Mouse (Mus musculus): ENCODE measurements around the gene Hoxb8. TPM values are rescaled to one million over a fixed set of nuclear protein-coding genes. Genes with fewer than 3 reads are reported as not detected.

The Hoxb8 gene
- polyA plus RNA-seq, 1 experiment, result 0.05 TPM

GRCm38 (mm10) chr11:96301837-96302236 lies 20.1 kb downstream of the Hoxb8 start:
- no peaks in the 10 kb centered on the region for H3K36me3 ChIP-seq (ENCODE audit: control insufficient read depth, insufficient read depth)
- H3K79me2 ChIP-seq (ENCODE audit: control insufficient read depth, insufficient read depth), result no peaks in the 10 kb centered on the region
- no peak overlapping the region for H3K4me2 ChIP-seq (ENCODE audit: low read depth)
- H3ac ChIP-seq (ENCODE audit: control insufficient read depth, insufficient read length), result no peak overlapping the region
- peaks cover 94% of the 10 kb centered on the region for H3K27me3 ChIP-seq (ENCODE audit: control insufficient read depth, insufficient read depth, insufficient read length)
- H3K4me3 ChIP-seq, result no peak overlapping the region
- TF ChIP-seq POLR2AphosphoS2 (IDR thresholded peaks at IDR 0.05; ENCODE audit: insufficient read length, low read depth) (no peak), E2F4 (IDR thresholded peaks at IDR 0.05; ENCODE audit: insufficient read depth) (no peak), TCF12 (IDR thresholded peaks at IDR 0.05; ENCODE audit: insufficient read depth, poor library complexity, severe bottlenecking) (no peak), REST (IDR thresholded peaks at IDR 0.05; ENCODE audit: insufficient read depth, insufficient read length) (no peak)

GRCm38 (mm10) chr11:96302381-96303150 lies 20.9 kb downstream of the Hoxb8 start:
- Histone ChIP-seq H3K4me2 (ENCODE audit: low read depth) (no peak overlapping the region), H3ac (ENCODE audit: control insufficient read depth, insufficient read length) (no peak overlapping the region), H3K36me3 (ENCODE audit: control insufficient read depth, insufficient read depth) (no peaks in the 10 kb centered on the region), H3K79me2 (ENCODE audit: control insufficient read depth, insufficient read depth) (no peaks in the 10 kb centered on the region), H3K4me3 (no peak overlapping the region), H3K27me3 (ENCODE audit: control insufficient read depth, insufficient read depth, insufficient read length) (peaks cover 89% of the 10 kb centered on the region)
- TF ChIP-seq MYOD1 (IDR thresholded peaks at IDR 0.05; ENCODE audit: control insufficient read depth in 1 of 3, insufficient read length in 2 of 3, low read depth in 2 of 3) (no peak), CEBPB (IDR thresholded peaks at IDR 0.05; ENCODE audit: insufficient read depth, poor library complexity, severe bottlenecking) (no peak), SRF (IDR thresholded peaks at IDR 0.05; ENCODE audit: control insufficient read depth, insufficient read length, low read depth) (no peak), MYOG (IDR thresholded peaks at IDR 0.05; ENCODE audit: control insufficient read depth in 1 of 3, insufficient read depth in 1 of 3, insufficient read length in 2 of 3, low read depth in 2 of 3) (no peak), USF1 (IDR thresholded peaks at IDR 0.05; ENCODE audit: low read depth) (no peak), TCF3 (IDR thresholded peaks at IDR 0.05; ENCODE audit: insufficient read length, low read depth) (no peak), MAX (IDR thresholded peaks at IDR 0.05; ENCODE audit: low read depth) (no peak), REST (IDR thresholded peaks at IDR 0.05; ENCODE audit: insufficient read depth, insufficient read length) (no peak), POLR2A (IDR thresholded peaks at IDR 0.05; ENCODE audit: insufficient read length, low read depth) (no peak), TCF12 (IDR thresholded peaks at IDR 0.05; ENCODE audit: insufficient read depth, poor library complexity, severe bottlenecking) (no peak), POLR2AphosphoS2 (IDR thresholded peaks at IDR 0.05; ENCODE audit: insufficient read length, low read depth) (no peak)

- Histone ChIP-seq H3ac (ENCODE audit: control insufficient read depth, insufficient read length) (no peak within 1 kb of the TSS), H3K4me2 (ENCODE audit: low read depth) (peak within 1 kb of the TSS; percentile 18), H3K36me3 (ENCODE audit: control insufficient read depth, insufficient read depth) (no peaks in the 10 kb centered on the region), H3K79me2 (ENCODE audit: control insufficient read depth, insufficient read depth) (no peaks in the 10 kb centered on the region), H3K4me3 (no peak within 1 kb of the TSS), H3K27me3 (ENCODE audit: control insufficient read depth, insufficient read depth, insufficient read length) (peaks cover 80% of the 10 kb centered on the region)
- TF ChIP-seq REST (IDR thresholded peaks at IDR 0.05; ENCODE audit: insufficient read depth, insufficient read length) (no peak), USF1 (IDR thresholded peaks at IDR 0.05; ENCODE audit: low read depth) (no peak), MAX (IDR thresholded peaks at IDR 0.05; ENCODE audit: low read depth) (no peak), MYOD1 (IDR thresholded peaks at IDR 0.05; ENCODE audit: control insufficient read depth in 1 of 3, insufficient read length in 2 of 3, low read depth in 2 of 3) (no peak), CEBPB (IDR thresholded peaks at IDR 0.05; ENCODE audit: insufficient read depth, poor library complexity, severe bottlenecking) (no peak), POLR2AphosphoS2 (IDR thresholded peaks at IDR 0.05; ENCODE audit: insufficient read length, low read depth) (no peak), TCF3 (IDR thresholded peaks at IDR 0.05; ENCODE audit: insufficient read length, low read depth) (no peak), MYOG (IDR thresholded peaks at IDR 0.05; ENCODE audit: control insufficient read depth in 1 of 3, insufficient read depth in 1 of 3, insufficient read length in 2 of 3, low read depth in 2 of 3) (no peak), TCF12 (IDR thresholded peaks at IDR 0.05; ENCODE audit: insufficient read depth, poor library complexity, severe bottlenecking) (no peak), SRF (IDR thresholded peaks at IDR 0.05; ENCODE audit: control insufficient read depth, insufficient read length, low read depth) (no peak)
Measured at GRCm38 (mm10) chr11:96303151-96304099, 21.7 kb downstream of the Hoxb8 start, which contains the start of gene Hoxb5. Gene Hoxb5, plus strand, starts transcription at chr11:96303336.

GRCm38 (mm10) chr11:96304381-96305195 lies 22.9 kb downstream of the Hoxb8 start:
- TF ChIP-seq TCF3 (IDR thresholded peaks at IDR 0.05; ENCODE audit: insufficient read length, low read depth) (no peak), MYOD1 (IDR thresholded peaks at IDR 0.05; ENCODE audit: control insufficient read depth in 1 of 3, insufficient read length in 2 of 3, low read depth in 2 of 3) (no peak), TCF12 (IDR thresholded peaks at IDR 0.05; ENCODE audit: insufficient read depth, poor library complexity, severe bottlenecking) (no peak), REST (IDR thresholded peaks at IDR 0.05; ENCODE audit: insufficient read depth, insufficient read length) (no peak), MYOG (IDR thresholded peaks at IDR 0.05; ENCODE audit: control insufficient read depth in 1 of 3, insufficient read depth in 1 of 3, insufficient read length in 2 of 3, low read depth in 2 of 3) (no peak), MAX (IDR thresholded peaks at IDR 0.05; ENCODE audit: low read depth) (no peak), POLR2A (IDR thresholded peaks at IDR 0.05; ENCODE audit: insufficient read length, low read depth) (no peak), POLR2AphosphoS2 (IDR thresholded peaks at IDR 0.05; ENCODE audit: insufficient read length, low read depth) (no peak), SRF (IDR thresholded peaks at IDR 0.05; ENCODE audit: control insufficient read depth, insufficient read length, low read depth) (no peak), CEBPB (IDR thresholded peaks at IDR 0.05; ENCODE audit: insufficient read depth, poor library complexity, severe bottlenecking) (no peak), USF1 (IDR thresholded peaks at IDR 0.05; ENCODE audit: low read depth) (no peak), E2F4 (IDR thresholded peaks at IDR 0.05; ENCODE audit: insufficient read depth) (no peak)
- Histone ChIP-seq H3K27me3 (ENCODE audit: control insufficient read depth, insufficient read depth, insufficient read length) (peaks cover 79% of the 10 kb centered on the region), H3K36me3 (ENCODE audit: control insufficient read depth, insufficient read depth) (no peaks in the 10 kb centered on the region), H3K4me2 (ENCODE audit: low read depth) (no peak overlapping the region), H3K79me2 (ENCODE audit: control insufficient read depth, insufficient read depth) (no peaks in the 10 kb centered on the region), H3ac (ENCODE audit: control insufficient read depth, insufficient read length) (no peak overlapping the region), H3K4me3 (no peak overlapping the region)
